Mouse (Mus musculus): ENCODE results near the gene Vwa7. TPM values are rescaled to one million over a fixed set of nuclear protein-coding genes. Genes with fewer than 3 reads are reported as not detected.
A peak's percentile ranks its signal among the peaks of the same experiment; 100 is the strongest.
"Not testable (repeated sequence)": the region's sequence is repeated elsewhere in the genome, so short reads cannot be mapped to it uniquely, and the experiment has no call there.

The Vwa7 gene
- total RNA-seq, 1 experiment from 2014 or later, result 0.85 TPM

GRCm38 (mm10) chr17:35021842-35022477 is 5.6 kb downstream of the Vwa7 start:
- DNase-seq, result peak; percentile 3

GRCm38 (mm10) chr17:35022541-35023060 is 6.2 kb downstream of the Vwa7 start:
- DNase-seq, result no peak

- no peak for DNase-seq
Observed at GRCm38 (mm10) chr17:35023221-35023620, 6.8 kb downstream of the Vwa7 start.

DNA sequence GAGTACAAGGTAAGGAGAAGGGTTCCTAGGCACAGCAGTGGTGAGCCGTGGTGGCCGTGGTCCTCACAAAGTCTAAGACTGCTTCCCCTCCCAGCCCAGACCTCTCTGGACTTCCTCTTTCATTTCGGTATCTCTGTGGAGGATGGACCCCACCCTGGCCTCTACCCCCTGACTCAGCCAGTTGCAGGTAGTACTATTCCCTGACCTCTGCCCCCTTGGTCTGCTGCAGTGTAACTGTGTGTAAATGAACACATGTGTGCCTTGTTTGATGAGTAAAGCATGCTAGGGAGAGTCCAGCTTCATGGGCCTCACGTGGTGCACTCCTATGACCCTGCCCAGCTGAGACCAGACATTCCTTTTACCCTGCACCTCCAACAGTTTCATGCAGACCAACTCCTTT is 7.4 kb downstream of the Vwa7 start:
- no peak for DNase-seq

DNA sequence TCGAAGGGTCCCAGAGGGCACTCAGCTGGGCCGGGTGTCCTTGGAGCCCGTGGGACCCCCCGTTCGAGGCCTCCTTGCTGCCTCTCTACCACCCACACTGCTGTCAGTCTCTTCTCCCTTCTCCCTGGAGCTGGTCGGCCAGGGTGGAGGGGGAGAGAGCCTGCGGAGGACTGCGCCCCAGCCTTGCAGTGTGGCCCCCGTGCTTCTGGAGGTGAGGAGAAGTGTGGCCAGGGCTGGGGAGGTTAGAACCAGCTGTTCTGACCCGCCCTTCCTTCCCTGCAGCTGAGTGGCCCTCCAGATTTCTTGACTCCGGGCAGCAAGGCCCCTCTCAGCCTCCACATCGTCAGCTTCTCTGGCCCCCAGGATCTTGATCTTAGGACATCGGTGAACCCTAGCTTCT is 7.9 kb downstream of the Vwa7 start:
- no peak for DNase-seq

DNA sequence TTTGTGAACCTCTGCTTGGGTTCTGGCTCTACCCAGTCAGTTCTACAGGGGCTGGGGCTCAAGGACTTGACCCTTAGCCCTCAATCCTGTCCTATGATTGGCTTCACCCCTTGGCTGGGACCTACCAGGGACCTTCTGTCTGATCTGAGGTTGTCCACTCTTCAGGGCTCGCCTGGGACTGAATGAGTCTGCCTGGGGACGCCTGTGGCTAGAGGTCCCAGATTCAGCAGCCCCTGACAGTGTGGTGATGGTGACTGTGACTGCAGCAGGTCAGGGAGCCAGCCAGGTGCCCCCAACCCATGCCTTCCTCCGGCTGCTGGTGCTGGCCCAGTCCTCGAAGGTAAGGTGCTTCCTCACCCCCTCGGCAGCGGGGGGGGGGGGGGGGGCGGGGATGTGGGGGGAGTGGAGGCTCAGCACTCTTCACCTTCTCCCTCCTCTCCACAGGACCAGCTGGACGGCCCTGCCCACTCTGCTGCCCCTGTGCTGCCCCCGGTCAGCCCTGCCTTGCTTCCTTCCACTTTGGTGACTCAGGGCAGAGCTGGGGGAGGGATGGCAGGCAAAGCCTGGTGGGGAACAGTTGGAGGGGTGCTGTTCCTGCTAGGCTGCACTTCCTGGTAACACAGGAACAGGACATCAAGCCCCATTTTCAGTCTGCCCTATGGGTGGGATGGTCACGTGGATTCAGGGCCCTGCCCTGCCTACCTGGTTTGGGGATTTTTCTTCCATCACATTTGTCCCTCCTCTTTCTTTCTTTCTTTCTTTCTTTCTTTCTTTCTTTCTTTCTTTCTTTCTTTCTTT is 8.5 kb downstream of the Vwa7 start:
- DNase-seq, result peak; percentile 51

GRCm38 (mm10) chr17:35026206-35026605 is 9.8 kb downstream of the Vwa7 start:
- DNase-seq, result no peak

DNA sequence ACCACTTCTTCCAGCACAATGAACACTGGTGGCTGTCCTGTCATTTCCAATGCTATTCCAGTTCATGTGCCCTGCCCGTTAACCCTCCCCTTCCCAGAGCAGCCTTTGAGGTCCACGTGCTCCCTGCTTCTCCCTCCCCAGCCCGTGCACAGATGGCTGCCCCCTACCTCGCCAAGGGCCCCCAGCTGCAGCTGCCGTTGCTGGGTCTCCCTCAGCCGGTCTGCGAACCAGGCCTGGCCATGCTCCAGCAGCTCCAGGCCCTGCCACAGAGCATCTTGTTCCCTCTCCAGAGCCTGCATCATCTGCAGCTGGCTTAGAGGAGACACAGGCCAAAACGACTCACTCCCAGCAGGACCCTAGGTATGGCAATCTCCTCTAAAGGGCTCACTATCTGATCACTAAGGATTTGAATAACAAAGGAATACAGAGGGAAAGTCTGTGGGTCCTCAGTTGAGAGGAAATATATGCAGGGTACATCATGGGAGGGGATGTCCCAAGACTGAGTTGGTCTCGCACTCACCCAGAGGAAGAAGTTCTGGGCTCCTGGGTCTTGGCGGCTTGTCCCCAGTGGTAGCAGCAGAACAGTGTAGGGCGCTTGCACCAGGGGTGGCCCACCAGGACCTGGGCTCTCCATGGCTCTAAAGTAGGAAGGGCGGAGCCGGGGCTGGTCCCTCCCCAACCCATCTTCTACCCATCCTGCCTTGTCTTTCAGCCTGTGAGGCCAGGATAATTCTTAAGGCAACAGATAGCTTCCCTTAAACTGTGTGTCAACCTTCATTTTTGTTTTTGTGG is 11.1 kb downstream of the Vwa7 start, which contains the start of gene Sapcd1:
Gene Sapcd1 (minus strand): TSS at position 740 of the 792 bp plus-strand sequence.
- DNase-seq, result no peak

DNA sequence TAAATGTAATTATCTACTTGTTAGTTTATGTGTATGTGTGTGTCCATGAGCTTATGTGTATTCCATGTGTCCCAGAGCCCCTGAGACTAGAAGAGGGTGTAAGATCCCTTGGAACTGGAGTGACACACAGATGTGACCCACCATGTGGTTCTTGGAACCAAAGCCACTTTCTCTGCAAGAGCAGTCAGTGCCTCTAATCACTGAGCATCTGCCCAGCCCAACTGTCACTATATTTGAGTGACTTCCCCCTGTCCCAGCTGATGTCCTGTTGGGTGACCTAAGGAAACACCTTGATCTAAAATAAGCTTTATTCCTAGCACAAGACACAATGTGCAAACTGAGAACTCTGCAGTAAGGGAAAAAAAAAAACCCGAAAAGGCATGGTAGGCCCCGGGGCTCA is 11.9 kb downstream of the Vwa7 start:
- no peak for DNase-seq

DNA sequence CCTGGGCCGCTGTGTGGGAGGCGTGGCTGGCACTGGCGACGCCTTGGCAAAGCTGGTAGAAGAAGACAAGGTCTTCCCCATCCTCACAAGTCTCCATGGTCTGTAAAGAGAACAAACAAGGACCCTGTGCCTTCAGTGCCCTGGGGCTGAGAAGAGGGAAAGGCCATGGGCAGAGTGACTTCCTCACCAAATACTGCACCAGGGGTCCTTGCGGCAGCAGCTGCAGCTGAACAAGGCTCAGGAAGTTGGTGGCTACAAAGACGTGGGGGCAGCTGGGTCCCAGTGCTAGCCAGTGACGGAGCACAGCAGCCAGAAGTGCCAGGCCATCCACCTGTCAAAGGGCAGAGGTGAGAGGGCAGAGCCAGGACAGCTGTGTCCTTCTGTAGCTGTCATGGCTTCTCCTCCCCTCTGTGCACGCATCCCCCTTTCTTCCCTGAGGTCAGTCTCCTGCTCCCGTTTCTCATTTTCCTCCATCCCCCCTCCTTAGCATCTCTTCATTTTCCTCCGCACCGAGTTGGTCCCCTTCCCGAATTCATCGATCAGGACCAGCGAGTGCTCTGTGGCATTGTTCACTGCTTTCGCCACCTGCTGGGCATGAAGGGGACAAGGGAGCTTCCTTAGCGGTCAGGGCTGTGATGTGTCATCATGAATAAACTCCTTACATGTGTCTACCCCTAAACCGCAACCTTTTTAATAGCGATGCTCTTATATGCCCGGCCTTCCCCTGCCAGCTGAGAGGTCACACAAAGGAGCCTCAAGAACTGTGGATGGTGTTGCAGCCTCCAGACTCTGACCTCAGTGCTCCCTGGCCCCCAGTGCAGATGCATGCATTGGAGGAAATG is 13.5 kb downstream of the Vwa7 start:
- DNase-seq, result no peak

- DNase-seq, result peak; percentile 2
Observed at GRCm38 (mm10) chr17:35031272-35031671, 14.9 kb downstream of the Vwa7 start.

GRCm38 (mm10) chr17:35031880-35032279 is 15.5 kb downstream of the Vwa7 start:
- DNase-seq, result peak; percentile 3

DNA sequence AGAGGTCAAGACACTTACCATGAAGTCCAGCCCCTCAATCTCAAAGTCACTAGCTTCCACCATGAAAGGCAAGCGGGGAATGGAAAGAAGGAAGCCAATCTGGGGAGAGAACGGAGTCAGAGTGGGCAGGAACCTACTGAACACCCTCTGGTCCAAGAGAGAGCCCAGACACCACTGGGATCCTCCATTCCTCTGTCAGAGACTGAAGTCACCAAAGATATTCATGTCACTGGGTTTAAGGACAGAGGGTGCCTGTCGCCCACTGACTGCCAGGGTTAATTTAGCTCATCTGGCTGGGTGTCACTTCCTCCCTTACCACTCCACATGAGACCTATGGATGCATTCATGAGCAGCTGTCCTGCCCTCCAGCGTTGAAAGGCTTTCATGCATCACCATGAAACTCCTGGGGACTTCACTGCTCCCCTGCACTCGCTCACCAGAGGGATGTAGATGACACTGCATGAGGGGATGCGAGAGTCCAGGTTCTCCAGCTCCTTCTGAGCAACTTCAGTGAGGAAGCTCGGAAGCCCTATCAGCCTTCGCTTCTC is 16.0 kb downstream of the Vwa7 start:
- DNase-seq, result no peak

- DNase-seq, result not testable (repeated sequence)
Observed at GRCm38 (mm10) chr17:35033703-35034102, 17.3 kb downstream of the Vwa7 start.

GRCm38 (mm10) chr17:35034896-35035295 is 18.5 kb downstream of the Vwa7 start:
- peak; percentile 3 for DNase-seq

DNA sequence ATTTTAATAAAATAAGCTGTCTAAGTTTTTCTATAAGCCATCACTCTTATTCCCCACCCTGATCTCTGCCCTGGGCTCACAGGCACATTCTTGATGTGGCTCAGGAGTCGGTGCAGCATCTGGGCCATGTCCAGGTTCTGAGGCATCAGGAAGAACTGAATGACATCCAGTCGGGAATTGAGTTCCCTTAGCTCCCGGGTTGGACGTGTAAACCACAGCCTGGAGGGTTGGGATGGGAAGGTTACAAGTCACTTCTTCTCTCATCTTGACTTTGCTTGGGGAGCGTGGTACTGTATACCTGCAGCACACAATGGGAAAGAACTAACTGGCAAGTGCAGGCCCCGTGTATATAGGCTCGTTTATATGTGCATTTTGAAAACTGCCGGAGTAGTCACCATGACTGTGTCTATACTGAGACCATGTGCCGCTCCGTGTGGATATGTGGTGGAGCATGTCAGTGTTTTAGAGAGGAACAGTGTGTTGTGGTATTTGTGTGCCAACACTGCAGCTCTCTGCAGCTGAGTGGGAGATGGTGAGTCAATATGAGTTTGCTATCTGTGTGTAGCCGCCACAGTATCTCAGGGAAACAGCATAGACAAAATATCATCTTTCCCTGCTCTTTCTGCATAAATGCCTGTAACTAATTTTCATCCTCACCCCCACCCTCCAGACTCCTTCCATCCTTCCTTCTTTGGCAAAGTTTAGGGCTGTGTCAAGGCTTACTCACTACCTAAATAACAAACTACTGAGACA is 22.9 kb downstream of the Vwa7 start:
- no peak for DNase-seq

DNA sequence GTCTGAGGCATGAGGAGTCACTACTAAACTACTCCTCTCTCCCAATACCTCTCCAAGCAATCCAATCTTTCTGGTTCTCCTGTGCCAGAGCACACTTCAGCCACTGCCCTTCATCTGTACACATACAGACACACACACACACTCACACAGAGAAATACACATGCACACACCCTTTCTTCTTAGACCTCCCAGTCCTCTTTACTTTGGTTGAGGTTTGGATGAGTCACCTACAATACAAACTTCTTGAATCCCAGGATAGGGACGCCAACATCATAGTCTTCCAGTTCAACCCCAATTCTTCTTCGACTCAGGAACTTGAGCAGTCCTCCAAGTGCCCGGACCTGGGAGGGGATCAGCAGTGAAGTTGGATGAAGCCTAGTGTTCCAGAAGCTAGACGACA is 27.4 kb downstream of the Vwa7 start:
- no peak for DNase-seq

- DNase-seq, result peak; percentile 7
Observed at GRCm38 (mm10) chr17:35044904-35045806, 28.8 kb downstream of the Vwa7 start.
